ENCODE assay signal across 8 mouse cellular contexts in genomic region chr19:46003371-46004226, GRCm38 (mm10). TPM values are rescaled to one million over a fixed set of nuclear protein-coding genes. Genes with fewer than 3 reads are reported as not detected.
DNase-seq lines count a peak whose midpoint lies in the region; ATAC-seq and TF ChIP-seq lines count a peak whose summit lies in the region.

Hps6 (plus strand) TSS chr19:46003508.

- H3K27ac ChIP-seq in MEL (ENCODE audit: control insufficient read depth, low read depth, low read length): no peak within 1 kb of the TSS; the same call in 1 of the 2 replicates
- H3K27ac ChIP-seq in hindbrain, embryonic 11.5 days (ENCODE audit: low read depth, low read length): no peak within 1 kb of the TSS
- H3K27ac ChIP-seq in lung, embryonic 16.5 days (ENCODE audit: low read length): peak within 1 kb of the TSS; percentile 70

- H3K36me3 ChIP-seq in MEL (ENCODE audit: control insufficient read depth in 1 of 2, insufficient read depth in 2 of 2, low read length in 2 of 2): peaks cover 0 to 10% of the 10 kb centered on the region in 2 experiments; a peak in 2 of 4 replicates
- H3K36me3 ChIP-seq in hindbrain, embryonic 11.5 days (ENCODE audit: control insufficient read depth, insufficient read depth, low read length): no peaks in the 10 kb centered on the region
- H3K36me3 ChIP-seq in lung, embryonic 16.5 days (ENCODE audit: control insufficient read depth, insufficient read depth, low read length): peaks cover 3% of the 10 kb centered on the region; the same call in 1 of the 2 replicates

- peak within 1 kb of the TSS; percentile 87 for H3K9ac ChIP-seq in MEL (ENCODE audit: control insufficient read depth, low read depth, low read length, poor library complexity, severe bottlenecking)
- peak within 1 kb of the TSS; percentile 64 for H3K9ac ChIP-seq in hindbrain, embryonic 11.5 days (ENCODE audit: low read depth, low read length)
- peak within 1 kb of the TSS; percentile 88 for H3K9ac ChIP-seq in lung, embryonic 16.5 days (ENCODE audit: low read length)

- TF ChIP-seq CTCF in MEL (IDR thresholded peaks at IDR 0.05 in 2 of 3, conservative IDR thresholded peaks at IDR 0.05 in 1 of 3; ENCODE audit: control insufficient read depth in 1 of 3, insufficient read depth in 1 of 3, low read depth in 2 of 3, low read length in 3 of 3, poor library complexity in 1 of 3, severe bottlenecking in 1 of 3): no peak

- 2% methylated on average over 67 of the region's 70 CpGs for WGBS in hindbrain, embryonic 11.5 days
- 1% methylated on average over 70 of the region's 70 CpGs for WGBS in lung, embryonic 16.5 days

- H3K4me1 ChIP-seq in MEL (ENCODE audit: control insufficient read depth in 1 of 2, insufficient read depth in 2 of 2, low read length in 2 of 2): peaks cover 4 to 15% of the 10 kb centered on the region in 2 experiments
- H3K4me1 ChIP-seq in hindbrain, embryonic 11.5 days (replicated peaks; ENCODE audit: control insufficient read depth, insufficient read depth, low read length): no peaks in the 10 kb centered on the region
- peaks cover 10% of the 10 kb centered on the region for H3K4me1 ChIP-seq in lung, embryonic 16.5 days (replicated peaks; ENCODE audit: control insufficient read depth, insufficient read depth, low read length)

- no peak for TF ChIP-seq RAD21 in MEL (IDR thresholded peaks at IDR 0.05; ENCODE audit: low read depth, low read length)

- TF ChIP-seq POLR2A in MEL (IDR thresholded peaks at IDR 0.05; ENCODE audit: control insufficient read depth in 1 of 2, insufficient read depth in 1 of 2, low read depth in 1 of 2, low read length in 2 of 2, poor library complexity in 1 of 2): peak; percentile 89 to 95

- no peaks in the 10 kb centered on the region for H3K9me3 ChIP-seq in MEL (replicated peaks; ENCODE audit: insufficient read depth, low read length)
- no peaks in the 10 kb centered on the region for H3K9me3 ChIP-seq in hindbrain, embryonic 11.5 days (ENCODE audit: control insufficient read depth, low read length)
- no peaks in the 10 kb centered on the region for H3K9me3 ChIP-seq in lung, embryonic 16.5 days (ENCODE audit: control insufficient read depth, low read length)

- H3K27me3 ChIP-seq in MEL (ENCODE audit: control insufficient read depth in 1 of 2, insufficient read depth in 2 of 2, low read length in 2 of 2): no peaks in the 10 kb centered on the region
- H3K27me3 ChIP-seq in hindbrain, embryonic 11.5 days (ENCODE audit: control insufficient read depth, insufficient read depth, low read length): peaks cover 4% of the 10 kb centered on the region; the same call in 1 of the 2 replicates
- H3K27me3 ChIP-seq in lung, embryonic 16.5 days (ENCODE audit: control insufficient read depth, insufficient read depth, low read depth, low read length): no peaks in the 10 kb centered on the region

- TF ChIP-seq EP300 in MEL (IDR thresholded peaks at IDR 0.05; ENCODE audit: low read depth in 1 of 2, low read length in 2 of 2): no peak; a peak in 1 of 4 replicates

- peak; percentile 97 for DNase-seq in MEL (ENCODE audit: low read depth, low spot score)
- peak; percentile 78 for DNase-seq in cerebellum, adult 8-10 months
- DNase-seq in forelimb bud, embryonic 11.5 days (ENCODE audit: low read depth, low spot score): peak; percentile 61
- peak; percentile 81 for DNase-seq in hindbrain, embryonic 11.5 days (ENCODE audit: low spot score)
- DNase-seq in layer of hippocampus, adult 9-11 months: peak; percentile 72
- peak; percentile 87 for DNase-seq in ovary, adult 18-20 months (ENCODE audit: low spot score)
- DNase-seq in thymus, postnatal 0 days (ENCODE audit: low spot score): peak; percentile 81

- H3K4me2 ChIP-seq in hindbrain, embryonic 11.5 days (replicated peaks; ENCODE audit: low read depth, low read length): peak within 1 kb of the TSS; percentile 95
- H3K4me2 ChIP-seq in lung, embryonic 16.5 days (ENCODE audit: low read depth, low read length): peak within 1 kb of the TSS; percentile 94

- peaks cover 22% of the 10 kb centered on the region for H3K79me2 ChIP-seq in MEL (ENCODE audit: control insufficient read depth, insufficient read depth, low read length, poor library complexity)

- peak within 1 kb of the TSS; percentile 87 for H3K4me3 ChIP-seq in MEL (ENCODE audit: control insufficient read depth in 1 of 2, insufficient read depth in 1 of 2, low read depth in 2 of 2, low read length in 2 of 2)
- H3K4me3 ChIP-seq in hindbrain, embryonic 11.5 days (ENCODE audit: low read depth, low read length): peak within 1 kb of the TSS; percentile 58
- H3K4me3 ChIP-seq in lung, embryonic 16.5 days (ENCODE audit: low read length): peak within 1 kb of the TSS; percentile 73

- ATAC-seq in hindbrain, embryonic 11.5 days (ENCODE audit: low FRiP score): peak; percentile 54
- ATAC-seq in lung, embryonic 16.5 days (ENCODE audit: low read depth): peak; percentile 94

TF ChIP-seq in MEL, 35 proteins besides CTCF, POLR2A, EP300 and RAD21:
- no peak for TF ChIP-seq TAL1 (IDR thresholded peaks at IDR 0.05; ENCODE audit: low read length)
- TF ChIP-seq MAZ (IDR thresholded peaks at IDR 0.05; ENCODE audit: low read depth, low read length): peak; percentile 46; the same call in 1 of the 2 replicates
- no peak; the same call in 1 of the 2 replicates for TF ChIP-seq KAT2A (conservative IDR thresholded peaks at IDR 0.05; ENCODE audit: low read depth, low read length)
- TF ChIP-seq MAFK (IDR thresholded peaks at IDR 0.05; ENCODE audit: borderline replicate concordance, low read depth, low read length): no peak
- TF ChIP-seq ZC3H11A (IDR thresholded peaks at IDR 0.05; ENCODE audit: low read depth, low read length): no peak
- peak; percentile 89 for TF ChIP-seq ELF1 (IDR thresholded peaks at IDR 0.05; ENCODE audit: low read depth, low read length)
- 0 out of 2 replicates have a peak, but pooled peaks have one; percentile 31 for TF ChIP-seq UBTF (IDR thresholded peaks at IDR 0.05; ENCODE audit: borderline replicate concordance, insufficient read depth, low read depth, low read length)
- peak; percentile 89 for TF ChIP-seq SIN3A (IDR thresholded peaks at IDR 0.05; ENCODE audit: low read length)
- peak; percentile 56 for TF ChIP-seq TBP (IDR thresholded peaks at IDR 0.05; ENCODE audit: low read depth, low read length)
- TF ChIP-seq MYC (IDR thresholded peaks at IDR 0.05; ENCODE audit: low read depth, low read length): no peak
- TF ChIP-seq USF2 (IDR thresholded peaks at IDR 0.05; ENCODE audit: borderline replicate concordance in 1 of 2, insufficient read depth in 1 of 2, low read depth in 1 of 2, low read length in 2 of 2): no peak
- TF ChIP-seq MYB (IDR thresholded peaks at IDR 0.05; ENCODE audit: low read depth, low read length): no peak
- no peak for TF ChIP-seq GATA1 (IDR thresholded peaks at IDR 0.05; ENCODE audit: low read depth, low read length)
- TF ChIP-seq ZNF384 (IDR thresholded peaks at IDR 0.05; ENCODE audit: low read depth, low read length): no peak
- peak; percentile 54; the same call in 1 of the 2 replicates for TF ChIP-seq NRF1 (IDR thresholded peaks at IDR 0.05; ENCODE audit: insufficient read depth, low read depth, low read length, poor library complexity, severe bottlenecking)
- TF ChIP-seq NELFE (IDR thresholded peaks at IDR 0.05; ENCODE audit: low read depth, low read length): peak; percentile 92
- peak; percentile 75 for TF ChIP-seq MXI1 (IDR thresholded peaks at IDR 0.05; ENCODE audit: low read depth, low read length)
- no peak for TF ChIP-seq GABPA (IDR thresholded peaks at IDR 0.05; ENCODE audit: low read depth, low read length)
- TF ChIP-seq HCFC1 (IDR thresholded peaks at IDR 0.05; ENCODE audit: low read depth, low read length): peak; percentile 85
- TF ChIP-seq POLR2AphosphoS2 (IDR thresholded peaks at IDR 0.05; ENCODE audit: low read length): peak; percentile 75
- no peak for TF ChIP-seq E2F4 (IDR thresholded peaks at IDR 0.05; ENCODE audit: borderline replicate concordance, low read depth, low read length)
- TF ChIP-seq USF1 (IDR thresholded peaks at IDR 0.05; ENCODE audit: low read depth, low read length): 0 out of 2 replicates have a peak, but pooled peaks have one; percentile 23
- TF ChIP-seq TCF12 (IDR thresholded peaks at IDR 0.05; ENCODE audit: low read depth, low read length): peak; percentile 26; the same call in 1 of the 2 replicates
- TF ChIP-seq MAX (IDR thresholded peaks at IDR 0.05; ENCODE audit: low read length): peak; percentile 30
- TF ChIP-seq SMC3 (IDR thresholded peaks at IDR 0.05; ENCODE audit: low read depth, low read length): no peak

RNA-seq across cellular contexts. Expression of gene Hps6, which starts in this region (rescaled TPM):
- total RNA-seq in MEL (2012; rRNA removed): 11.4 and 11.5 TPM in 2 replicates
- polyA plus RNA-seq in MEL (2012; ENCODE audit: insufficient read depth in 1 of 2, insufficient read length in 2 of 2, low read depth in 1 of 2, low replicate concordance in 2 of 2, missing spikeins in 1 of 2): 10 to 100 TPM in 1 of 2 experiments, not detected in 1; 13.2 TPM
- 1.0 and 1.9 TPM in 2 replicates for polyA plus RNA-seq in hindbrain, embryonic 11.5 days (2014; fragmentation: Nextera tagmentation; extraction: Ambion mirVana)
- polyA plus RNA-seq in lung, embryonic 16.5 days (2015; fragmentation: Nextera tagmentation; extraction: Ambion mirVana): 10.2 and 11.1 TPM in 2 replicates
- 7.5 and 8.0 TPM in 2 replicates for polyA plus RNA-seq in thymus, postnatal 0 days (2015; fragmentation: Nextera tagmentation; extraction: Ambion mirVana)
